Mouse (Mus musculus) MEL (cell line): Measurements from ENCODE around the gene Rprd1b. TPM values are rescaled to one million over a fixed set of nuclear protein-coding genes. Genes with fewer than 3 reads are reported as not detected.

Experiments used
- DNase-seq: peaks from one replicate; pipeline ENCODE4 v3.0.0; 2011; ENCODE audit warnings: low read depth, low spot score
- H3K27ac ChIP-seq: 2 replicates; pipeline ENCODE4 v1.5.1; 2012; ENCODE audit warnings: low read depth, mild to moderate bottlenecking, control low read depth, low read length, moderate library complexity; ENCODE audit not compliant: control insufficient read depth
- H3K27me3 ChIP-seq, 2 experiments: fragments of 150-350 bp in 1 of 2; sonication (generic) in 1 of 2; 2 replicates each; pipeline ENCODE4 v1.6.1; 2012; ENCODE audit warnings: low read length in 2 of 2, mild to moderate bottlenecking in 2 of 2, improper control_type of control experiment in 1 of 2, moderate library complexity in 1 of 2; ENCODE audit not compliant: insufficient read depth in 2 of 2, control insufficient read depth in 1 of 2
- H3K36me3 ChIP-seq, 2 experiments: 2 replicates each; pipeline ENCODE4 v1.6.1; 2012 to 2014; ENCODE audit warnings: low read length in 2 of 2, improper control_type of control experiment in 1 of 2, inconsistent platforms in 1 of 2, mild to moderate bottlenecking in 1 of 2; ENCODE audit not compliant: insufficient read depth in 2 of 2, control insufficient read depth in 1 of 2
- H3K4me1 ChIP-seq, 2 experiments: fragments of 150-350 bp in 1 of 2; sonication (generic) in 1 of 2; 2 replicates each; pipeline ENCODE4 v1.6.1; 2012; ENCODE audit warnings: low read length in 2 of 2, improper control_type of control experiment in 1 of 2, mild to moderate bottlenecking in 1 of 2; ENCODE audit not compliant: insufficient read depth in 2 of 2, control insufficient read depth in 1 of 2
- H3K4me3 ChIP-seq, 2 experiments: fragments of 150-350 bp in 1 of 2; sonication (generic) in 1 of 2; 2 replicates each; pipeline ENCODE4 v1.5.1; 2012; ENCODE audit warnings: low read depth in 2 of 2, low read length in 2 of 2, mild to moderate bottlenecking in 2 of 2, moderate library complexity in 2 of 2, control low read depth in 1 of 2, improper control_type of control experiment in 1 of 2; ENCODE audit not compliant: control insufficient read depth in 1 of 2, insufficient read depth in 1 of 2
- H3K79me2 ChIP-seq: 2 replicates; pipeline ENCODE4 v1.6.1; 2012; ENCODE audit warnings: mild to moderate bottlenecking, low read length, moderate library complexity; ENCODE audit not compliant: control insufficient read depth, poor library complexity, insufficient read depth
- H3K9ac ChIP-seq: 2 replicates; pipeline ENCODE4 v1.6.1; 2012; ENCODE audit warnings: low read depth, mild to moderate bottlenecking, control low read depth, low read length, moderate library complexity; ENCODE audit not compliant: control insufficient read depth, poor library complexity, severe bottlenecking
- H3K9me3 ChIP-seq: fragments of 150-350 bp; sonication (generic); replicated peaks from 2 replicates; pipeline ENCODE4 v1.6.1; 2012; ENCODE audit warnings: mild to moderate bottlenecking, low read length, improper control_type of control experiment, moderate library complexity; ENCODE audit not compliant: insufficient read depth
- BHLHE40 ChIP-seq: IDR thresholded peaks from 2 replicates; pipeline ENCODE4 v1.6.1; 2012; ENCODE audit warnings: low read depth, mild to moderate bottlenecking, inconsistent platforms, low read length, improper control_type of control experiment, borderline replicate concordance
- CHD2 ChIP-seq: IDR thresholded peaks from 2 replicates; pipeline ENCODE4 v1.6.1; 2011; ENCODE audit warnings: low read length, improper control_type of control experiment
- CTCF ChIP-seq, 3 experiments: IDR thresholded peaks in 2 of 3; conservative IDR thresholded peaks in 1 of 3; 2 replicates each; pipeline ENCODE4 v1.5.1; 2011 to 2012; ENCODE audit warnings: low read length in 3 of 3, low read depth in 2 of 3, mild to moderate bottlenecking in 2 of 3, improper control_type of control experiment in 1 of 3, inconsistent platforms in 1 of 3, mixed read lengths in 1 of 3, moderate library complexity in 1 of 3; ENCODE audit not compliant: control insufficient read depth in 1 of 3, insufficient read depth in 1 of 3, poor library complexity in 1 of 3, severe bottlenecking in 1 of 3
- ELF1 ChIP-seq: IDR thresholded peaks from 2 replicates; pipeline ENCODE4 v1.6.1; 2014; ENCODE audit warnings: low read depth, mild to moderate bottlenecking, inconsistent platforms, low read length, improper control_type of control experiment, moderate library complexity
- EP300 ChIP-seq, 2 experiments: IDR thresholded peaks; 2 replicates each; pipeline ENCODE4 v1.6.1; 2011; ENCODE audit warnings: improper control_type of control experiment in 2 of 2, low read length in 2 of 2, low read depth in 1 of 2, mild to moderate bottlenecking in 1 of 2
- GATA1 ChIP-seq: IDR thresholded peaks from 2 replicates; pipeline ENCODE4 v1.6.1; 2011; ENCODE audit warnings: low read depth, low read length, improper control_type of control experiment
- HCFC1 ChIP-seq: IDR thresholded peaks from 2 replicates; pipeline ENCODE4 v1.6.1; 2012; ENCODE audit warnings: low read depth, mild to moderate bottlenecking, inconsistent platforms, low read length, improper control_type of control experiment, moderate library complexity
- KAT2A ChIP-seq: conservative IDR thresholded peaks from 2 replicates; pipeline ENCODE4 v1.6.1; 2012; ENCODE audit warnings: low read depth, low read length, improper control_type of control experiment, inconsistent platforms
- MEF2A ChIP-seq: IDR thresholded peaks from 2 replicates; pipeline ENCODE4 v1.6.1; 2014; ENCODE audit warnings: low read depth, mild to moderate bottlenecking, inconsistent platforms, low read length, improper control_type of control experiment; ENCODE audit not compliant: poor library complexity, insufficient replicate concordance, severe bottlenecking; ENCODE audit errors: extremely low read depth
- NRF1 ChIP-seq: IDR thresholded peaks from 2 replicates; pipeline ENCODE4 v1.6.1; 2014; ENCODE audit warnings: low read depth, mild to moderate bottlenecking, inconsistent platforms, low read length, improper control_type of control experiment, moderate library complexity; ENCODE audit not compliant: poor library complexity, insufficient read depth, severe bottlenecking
- POLR2A ChIP-seq, 2 experiments: IDR thresholded peaks; 2 replicates each; pipeline ENCODE4 v1.6.1; 2011 to 2012; ENCODE audit warnings: low read length in 2 of 2, mild to moderate bottlenecking in 2 of 2, control low read depth in 1 of 2, improper control_type of control experiment in 1 of 2, low read depth in 1 of 2, moderate library complexity in 1 of 2; ENCODE audit not compliant: control insufficient read depth in 1 of 2, insufficient read depth in 1 of 2, poor library complexity in 1 of 2
- POLR2AphosphoS2 ChIP-seq: IDR thresholded peaks from 2 replicates; pipeline ENCODE4 v1.6.1; 2011; ENCODE audit warnings: low read length, improper control_type of control experiment
- POLR2AphosphoS5 ChIP-seq: IDR thresholded peaks from 2 replicates; pipeline ENCODE4 v1.6.1; 2012; ENCODE audit warnings: low read depth, borderline replicate concordance, mild to moderate bottlenecking, inconsistent platforms, low read length, moderate library complexity, mixed read lengths
- RAD21 ChIP-seq: IDR thresholded peaks from 2 replicates; pipeline ENCODE4 v1.6.1; 2011; ENCODE audit warnings: mild to moderate bottlenecking, low read depth, low read length, improper control_type of control experiment
- RCOR1 ChIP-seq: IDR thresholded peaks from 2 replicates; pipeline ENCODE4 v1.6.1; 2012; ENCODE audit warnings: low read depth, mild to moderate bottlenecking, inconsistent platforms, low read length, improper control_type of control experiment
- SMC3 ChIP-seq: IDR thresholded peaks from 2 replicates; pipeline ENCODE4 v1.6.1; 2011; ENCODE audit warnings: low read depth, low read length, improper control_type of control experiment
- TAL1 ChIP-seq: IDR thresholded peaks from 2 replicates; pipeline ENCODE4 v1.6.1; 2012; ENCODE audit warnings: mild to moderate bottlenecking, inconsistent platforms, low read length, moderate library complexity, mixed read lengths
- TBP ChIP-seq: IDR thresholded peaks from 2 replicates; pipeline ENCODE4 v1.8.0; 2011; ENCODE audit warnings: low read depth, low read length, improper control_type of control experiment
- TCF12 ChIP-seq: IDR thresholded peaks from 2 replicates; pipeline ENCODE4 v1.6.1; 2014; ENCODE audit warnings: low read depth, mild to moderate bottlenecking, inconsistent platforms, low read length, improper control_type of control experiment, moderate library complexity
- UBTF ChIP-seq: IDR thresholded peaks from 2 replicates; pipeline ENCODE4 v1.6.1; 2012; ENCODE audit warnings: low read depth, mild to moderate bottlenecking, inconsistent platforms, low read length, improper control_type of control experiment, moderate library complexity, borderline replicate concordance; ENCODE audit not compliant: insufficient read depth
- USF1 ChIP-seq: IDR thresholded peaks from 2 replicates; pipeline ENCODE4 v1.6.1; 2014; ENCODE audit warnings: low read depth, mild to moderate bottlenecking, inconsistent platforms, low read length, improper control_type of control experiment, moderate library complexity
- ZC3H11A ChIP-seq: IDR thresholded peaks from 2 replicates; pipeline ENCODE4 v1.6.1; 2012; ENCODE audit warnings: low read depth, mild to moderate bottlenecking, inconsistent platforms, low read length, improper control_type of control experiment
- ZKSCAN1 ChIP-seq: IDR thresholded peaks from 2 replicates; pipeline ENCODE4 v1.6.1; 2012; ENCODE audit warnings: low read depth, mild to moderate bottlenecking, inconsistent platforms, low read length, improper control_type of control experiment, moderate library complexity
- ZNF384 ChIP-seq: IDR thresholded peaks from 2 replicates; pipeline ENCODE4 v1.6.1; 2012; ENCODE audit warnings: low read depth, mild to moderate bottlenecking, inconsistent platforms, low read length, improper control_type of control experiment
- polyA plus RNA-seq, 2 experiments: library from polyadenylated mRNA; stranded (reverse) in 1 of 2; unstranded in 1 of 2; fragments of >175 nt in 1 of 2; fragments of >200 nt in 1 of 2; gene quantifications; 2 replicates each; pipeline versions ENCODE4 v1.2.1 to v1.2.4; 2012; ENCODE audit warnings: low replicate concordance in 2 of 2, low read depth in 1 of 2; ENCODE audit not compliant: insufficient read length in 2 of 2, insufficient read depth in 1 of 2, missing spikeins in 1 of 2
- total RNA-seq: library from RNA; depleted of rRNA; stranded (reverse); fragments of 300-350 nt; gene quantifications from 2 replicates; pipeline ENCODE4 v1.2.3, GENCODE M21; 2012

Gene Rprd1b
- total and polyA plus RNA-seq, 3 experiments, result 14.2 to 35.1 TPM; not detected in 1

DNA sequence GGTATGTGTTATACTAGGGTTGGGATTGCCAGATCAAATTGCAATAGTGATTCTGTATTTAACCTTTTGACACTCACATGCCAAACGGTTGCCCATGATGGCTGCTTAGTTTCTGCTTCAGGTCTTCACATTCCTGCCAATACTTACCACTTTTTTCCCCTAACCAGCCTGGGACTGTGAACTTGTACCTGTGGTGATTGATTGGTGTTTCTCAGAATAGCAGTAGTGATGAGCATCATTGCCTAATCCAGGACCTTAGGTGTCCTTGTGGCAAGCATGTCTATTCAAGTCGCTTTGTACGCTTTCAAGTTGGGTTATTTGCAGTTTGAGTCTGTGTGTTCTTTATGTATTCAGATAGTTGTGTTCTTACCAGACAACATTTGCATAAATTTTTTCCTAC is 34.7 kb downstream of the Rprd1b start:
- no peaks in the 10 kb centered on the region for H3K79me2 ChIP-seq
- peaks cover 0 to 3% of the 10 kb centered on the region in 2 experiments; a peak in 2 of 4 replicates for H3K4me1 ChIP-seq
- no peaks in the 10 kb centered on the region for H3K27me3 ChIP-seq
- H3K9me3 ChIP-seq, result no peaks in the 10 kb centered on the region
- H3K36me3 ChIP-seq, result peaks cover 6 to 17% of the 10 kb centered on the region in 2 experiments
- no peak overlapping the region for H3K4me3 ChIP-seq
- TF ChIP-seq BHLHE40 (no peak), HCFC1 (no peak), ZNF384 (no peak), UBTF (no peak), CHD2 (no peak), ZKSCAN1 (no peak), ZC3H11A (no peak), NRF1 (no peak), SMC3 (no peak), TBP (no peak), RCOR1 (no peak), KAT2A (no peak), POLR2A (IDR thresholded peaks at IDR 0.05; ENCODE audit: control insufficient read depth in 1 of 2, insufficient read depth in 1 of 2, low read depth in 1 of 2, low read length in 2 of 2, poor library complexity in 1 of 2) (no peak), POLR2AphosphoS2 (no peak), TCF12 (no peak), POLR2AphosphoS5 (no peak), ELF1 (no peak), USF1 (no peak), CTCF (IDR thresholded peaks at IDR 0.05 in 2 of 3, conservative IDR thresholded peaks at IDR 0.05 in 1 of 3; ENCODE audit: control insufficient read depth in 1 of 3, insufficient read depth in 1 of 3, low read depth in 2 of 3, low read length in 3 of 3, poor library complexity in 1 of 3, severe bottlenecking in 1 of 3) (no peak)
- DNase-seq, result no peak
- H3K27ac ChIP-seq, result no peak overlapping the region
- no peak overlapping the region for H3K9ac ChIP-seq

DNA sequence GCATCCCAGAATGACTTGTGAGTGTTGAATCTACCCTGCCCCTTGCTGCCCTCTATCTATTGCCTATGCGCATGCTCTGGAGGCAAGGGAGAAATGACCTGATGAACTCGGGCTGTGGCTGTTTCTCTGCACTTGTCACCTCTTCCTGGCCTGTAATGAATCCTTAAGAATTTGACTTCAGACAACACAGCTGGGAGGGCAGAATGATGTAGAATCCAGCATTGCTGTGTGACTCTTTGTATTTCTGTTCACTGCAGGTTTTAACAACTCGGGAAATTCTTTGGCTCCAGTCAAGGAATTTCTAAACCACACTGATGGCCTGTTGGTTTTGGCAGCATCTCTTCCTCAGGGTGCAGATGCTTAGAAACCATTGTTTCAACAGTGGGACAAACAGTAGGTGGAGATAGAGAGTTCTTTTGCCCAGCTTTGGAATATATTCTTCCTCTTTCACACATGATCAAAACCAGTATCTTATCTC is 36.3 kb downstream of the Rprd1b start:
- Histone ChIP-seq H3K36me3 (peaks cover 10 to 14% of the 10 kb centered on the region in 2 experiments), H3K79me2 (no peaks in the 10 kb centered on the region), H3K27ac (no peak overlapping the region), H3K4me1 (peaks cover 0 to 6% of the 10 kb centered on the region in 2 experiments; a peak in 2 of 4 replicates), H3K9me3 (no peaks in the 10 kb centered on the region), H3K4me3 (no peak overlapping the region), H3K27me3 (no peaks in the 10 kb centered on the region), H3K9ac (no peak overlapping the region)
- DNase-seq, result peak; percentile 62
- peak; percentile 32; the same call in 1 of the 2 replicates for TF ChIP-seq ZC3H11A
- peak; percentile 70 for TF ChIP-seq SMC3
- no peak for TF ChIP-seq TAL1
- TF ChIP-seq POLR2AphosphoS2, result no peak
- no peak for TF ChIP-seq POLR2A (IDR thresholded peaks at IDR 0.05; ENCODE audit: control insufficient read depth in 1 of 2, insufficient read depth in 1 of 2, low read depth in 1 of 2, low read length in 2 of 2, poor library complexity in 1 of 2)
- TF ChIP-seq GATA1, result peak; percentile 58; the same call in 1 of the 2 replicates
- TF ChIP-seq KAT2A, result no peak
- TF ChIP-seq MEF2A, result no peak
- TF ChIP-seq EP300 (IDR thresholded peaks at IDR 0.05; ENCODE audit: low read depth in 1 of 2, low read length in 2 of 2), result no peak; a peak in 1 of 4 replicates
- peak in 2 of 3 experiments; percentile 51 to 63; a peak in 4 of 6 replicates for TF ChIP-seq CTCF (IDR thresholded peaks at IDR 0.05 in 2 of 3, conservative IDR thresholded peaks at IDR 0.05 in 1 of 3; ENCODE audit: control insufficient read depth in 1 of 3, insufficient read depth in 1 of 3, low read depth in 2 of 3, low read length in 3 of 3, poor library complexity in 1 of 3, severe bottlenecking in 1 of 3)
- peak; percentile 46 for TF ChIP-seq RAD21
